Mouse (Mus musculus): Measurements from ENCODE around the gene Parvb.
A peak's percentile ranks its signal among the peaks of the same experiment; 100 is the strongest.

The Parvb gene

DNA sequence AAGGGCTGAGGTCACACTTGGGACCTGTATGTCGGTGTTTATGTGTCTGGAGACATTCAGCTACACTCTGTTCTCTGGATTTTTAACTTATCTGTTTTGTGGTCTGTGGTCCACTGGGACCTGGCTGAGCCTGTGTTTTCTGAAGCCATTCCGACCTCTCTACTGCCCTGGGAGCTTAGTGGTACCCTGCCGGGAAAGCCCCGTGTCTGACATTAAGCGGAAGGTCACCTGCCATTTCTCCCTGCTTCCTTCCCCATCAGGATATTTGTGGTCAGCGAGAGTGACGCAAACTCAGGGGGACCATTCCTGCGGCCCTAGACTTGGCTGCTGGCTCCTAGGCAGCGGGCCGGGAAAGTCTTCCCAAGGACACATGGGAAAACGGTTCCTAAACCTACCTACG, 61.7 kb downstream of the Parvb start:
- no peak for DNase-seq (ENCODE audit: low spot score in 2 of 2)

DNA sequence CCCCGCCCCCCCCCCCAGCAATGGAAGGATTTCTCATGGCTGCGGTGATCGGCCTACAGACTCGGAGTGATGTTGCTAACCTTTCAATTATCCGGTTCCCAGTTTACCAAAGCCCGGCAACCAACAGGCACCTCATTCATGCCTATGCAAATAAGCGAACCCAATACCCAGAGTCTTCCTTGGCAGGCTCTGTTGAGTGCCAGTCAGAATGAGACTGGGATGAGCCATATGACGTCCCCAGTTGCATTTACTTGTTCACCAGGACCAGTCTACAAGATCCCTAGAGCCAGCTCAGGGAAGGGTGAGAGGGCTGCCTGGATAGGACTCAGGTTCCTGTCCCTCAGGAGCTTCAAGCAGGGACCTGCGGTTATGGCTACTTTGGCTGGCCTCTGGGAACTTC, 62.5 kb downstream of the Parvb start:
- DNase-seq (ENCODE audit: low spot score in 2 of 2) = no peak

- DNase-seq (ENCODE audit: low spot score in 2 of 2) = no peak
Measured at GRCm38 (mm10) chr15:84295225-84295624, 63.4 kb downstream of the Parvb start.

DNA sequence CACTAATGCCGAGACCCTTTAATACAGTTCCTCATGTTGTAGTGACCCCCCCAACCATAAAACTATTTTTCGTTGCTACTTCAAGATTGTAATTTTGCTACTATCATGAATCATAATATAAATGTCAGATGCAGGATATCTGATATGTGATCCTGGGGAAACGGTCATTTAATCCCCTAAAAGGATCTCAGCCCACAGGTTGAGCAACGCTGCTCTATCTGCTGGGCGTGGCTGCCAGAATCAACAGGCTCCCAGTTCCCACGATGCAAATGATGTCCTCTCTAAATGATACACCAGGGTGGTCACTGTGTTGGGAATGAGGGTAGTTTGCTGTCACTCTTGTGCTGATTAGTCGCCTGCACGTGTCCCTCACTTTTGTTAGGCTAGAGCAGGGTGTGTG, 65.6 kb downstream of the Parvb start:
- DNase-seq (ENCODE audit: low spot score in 2 of 2) = no peak

DNA sequence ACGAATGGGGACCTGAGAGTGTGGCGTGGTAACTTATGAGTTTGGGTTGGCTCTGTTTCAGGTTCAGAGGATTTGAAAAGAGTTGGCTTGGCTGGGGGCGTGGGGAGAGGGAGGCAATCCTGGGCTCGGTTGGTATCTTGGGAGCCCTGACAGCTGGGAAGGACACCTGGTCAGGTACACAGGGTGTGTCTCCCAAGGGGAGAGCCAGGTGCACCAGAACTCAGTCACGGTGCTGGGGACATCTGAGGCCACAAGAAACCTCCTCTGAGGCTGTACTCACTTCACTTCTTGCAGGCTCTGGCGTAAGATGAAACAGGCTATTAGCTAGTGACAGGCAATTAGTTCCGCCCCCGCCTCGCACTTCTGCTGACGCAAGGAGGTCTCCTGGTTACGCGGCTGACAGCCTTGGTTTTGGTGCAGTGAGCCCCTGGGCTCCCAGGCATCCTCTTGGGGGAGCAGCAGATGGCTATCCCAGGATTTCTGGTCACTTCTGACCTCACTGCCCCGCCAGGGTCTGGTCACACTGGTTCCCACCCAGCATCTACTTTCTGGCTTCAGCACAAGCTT, 67.0 kb downstream of the Parvb start:
- DNase-seq (ENCODE audit: low spot score in 2 of 2) = peak; percentile 41 to 45

DNA sequence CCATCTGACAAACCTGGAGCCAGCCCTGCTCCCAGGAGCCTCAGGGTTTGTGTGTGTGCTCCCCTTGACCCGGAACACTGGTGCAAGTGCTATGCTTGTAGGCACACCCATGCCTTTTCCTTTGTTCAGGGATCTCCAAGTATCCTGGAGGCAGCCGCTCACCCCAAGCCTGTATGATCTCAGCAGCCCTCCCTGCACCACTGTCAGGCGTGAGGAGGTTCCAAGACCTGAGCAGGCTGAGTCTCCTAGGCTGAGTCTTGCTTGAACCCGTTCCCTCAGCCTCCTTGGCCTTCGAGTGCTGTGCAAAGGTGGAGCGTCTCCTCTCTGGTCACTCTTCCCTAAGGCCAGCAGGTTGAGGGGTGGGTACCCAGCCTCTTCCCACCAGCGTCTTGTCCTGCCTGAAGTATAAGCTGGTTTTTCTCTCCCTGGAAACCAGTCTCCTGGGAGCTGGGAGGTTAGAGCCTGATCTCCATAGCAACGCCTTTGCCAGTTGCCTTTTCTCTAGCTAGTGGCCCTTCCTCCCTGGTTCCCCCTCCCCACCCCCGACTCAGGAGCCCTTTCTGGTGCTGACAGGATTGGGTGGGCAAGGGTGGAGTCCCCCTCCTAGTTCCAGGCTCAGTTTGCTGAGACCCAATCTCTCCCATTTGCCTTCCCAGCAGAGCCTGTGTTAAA, 68.0 kb downstream of the Parvb start:
- no peak for DNase-seq (ENCODE audit: low spot score in 2 of 2)

DNA sequence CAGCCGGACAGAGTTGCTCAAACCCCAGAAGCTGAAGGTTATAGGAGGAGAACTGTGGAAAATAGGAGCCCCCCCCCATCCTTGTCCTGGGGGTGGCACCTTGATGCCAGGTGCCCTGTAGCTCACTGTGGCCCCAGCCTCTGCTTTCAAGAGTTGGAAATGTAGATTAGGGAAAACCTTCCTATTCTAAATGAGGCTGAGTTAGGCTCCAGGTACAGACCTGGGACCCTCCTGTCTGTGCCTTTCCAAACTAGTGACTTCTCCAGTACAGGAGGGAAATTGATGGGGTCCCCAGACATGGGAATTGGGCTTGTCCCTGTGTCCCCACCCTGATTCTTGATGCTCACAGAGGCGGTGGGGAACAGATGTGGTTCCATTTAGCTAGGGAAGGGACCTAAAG, 68.7 kb downstream of the Parvb start:
- no peak for DNase-seq (ENCODE audit: low spot score in 2 of 2)

DNA sequence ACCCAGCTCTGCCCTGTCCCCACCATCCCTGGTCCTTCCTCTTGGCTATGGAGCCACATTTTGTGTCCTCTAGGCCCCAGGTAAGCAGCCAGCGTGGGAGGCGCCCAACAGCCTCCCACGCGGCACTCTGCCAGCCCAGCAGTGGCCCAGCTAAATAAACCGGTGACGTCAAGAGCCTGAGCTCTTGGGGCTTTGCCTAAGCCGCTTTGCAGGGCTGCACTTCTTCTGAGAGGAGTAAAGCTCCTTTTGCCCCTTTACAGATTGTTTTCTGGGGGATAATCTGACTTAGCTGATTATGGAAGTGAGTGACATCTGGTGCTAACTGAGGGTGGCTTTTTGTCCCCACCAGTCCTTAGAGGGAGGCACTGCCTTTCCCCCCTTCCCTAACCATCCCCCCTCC, 69.2 kb downstream of the Parvb start:
- no peak for DNase-seq (ENCODE audit: low spot score in 2 of 2)

GRCm38 (mm10) chr15:84301641-84302420, 70.0 kb downstream of the Parvb start:
- DNase-seq (ENCODE audit: low spot score in 2 of 2) = no peak

GRCm38 (mm10) chr15:84303264-84303663, 71.4 kb downstream of the Parvb start:
- DNase-seq (ENCODE audit: low spot score in 2 of 2) = no peak

DNA sequence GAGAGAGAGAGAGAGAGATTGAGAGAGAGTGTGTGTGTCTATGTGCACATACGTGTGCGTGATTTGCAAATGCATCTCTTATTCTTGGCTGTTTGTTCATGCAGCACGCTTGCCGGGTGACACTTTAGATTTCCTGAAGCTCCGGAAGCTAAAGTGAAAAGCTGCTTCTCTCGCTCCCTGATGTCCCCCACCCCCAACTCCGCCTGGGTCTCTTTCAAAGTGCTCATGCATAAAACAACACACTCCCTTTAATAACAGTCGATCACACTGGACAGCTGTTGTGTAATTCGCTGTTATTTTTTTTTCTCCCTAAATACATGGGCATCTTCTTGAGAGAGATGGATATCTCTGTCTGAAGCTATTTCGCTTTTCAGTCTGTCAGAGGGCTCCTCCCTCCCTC, 73.5 kb downstream of the Parvb start:
- DNase-seq (ENCODE audit: low spot score in 2 of 2) = no peak

DNA sequence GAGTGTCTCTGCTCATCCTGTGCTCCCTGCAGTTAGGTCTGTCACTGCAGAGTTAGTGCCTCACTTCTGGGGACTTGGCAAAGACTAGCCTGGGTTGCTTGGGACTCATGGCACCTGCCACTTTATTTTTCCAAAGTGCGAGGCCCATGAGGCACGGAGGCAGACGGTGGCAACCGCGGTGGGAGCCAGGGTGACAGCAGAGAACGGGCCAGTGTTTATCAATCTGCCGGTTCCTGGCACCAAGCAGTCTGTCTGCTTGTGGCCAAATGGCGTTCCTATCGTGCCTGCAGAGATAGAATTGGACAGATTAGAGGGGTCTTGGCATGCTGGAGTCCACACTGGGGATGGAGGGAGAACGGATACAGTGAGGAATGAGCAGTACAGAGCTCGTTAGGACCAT, 78.4 kb downstream of the Parvb start:
- DNase-seq (ENCODE audit: low spot score in 2 of 2) = no peak

DNA sequence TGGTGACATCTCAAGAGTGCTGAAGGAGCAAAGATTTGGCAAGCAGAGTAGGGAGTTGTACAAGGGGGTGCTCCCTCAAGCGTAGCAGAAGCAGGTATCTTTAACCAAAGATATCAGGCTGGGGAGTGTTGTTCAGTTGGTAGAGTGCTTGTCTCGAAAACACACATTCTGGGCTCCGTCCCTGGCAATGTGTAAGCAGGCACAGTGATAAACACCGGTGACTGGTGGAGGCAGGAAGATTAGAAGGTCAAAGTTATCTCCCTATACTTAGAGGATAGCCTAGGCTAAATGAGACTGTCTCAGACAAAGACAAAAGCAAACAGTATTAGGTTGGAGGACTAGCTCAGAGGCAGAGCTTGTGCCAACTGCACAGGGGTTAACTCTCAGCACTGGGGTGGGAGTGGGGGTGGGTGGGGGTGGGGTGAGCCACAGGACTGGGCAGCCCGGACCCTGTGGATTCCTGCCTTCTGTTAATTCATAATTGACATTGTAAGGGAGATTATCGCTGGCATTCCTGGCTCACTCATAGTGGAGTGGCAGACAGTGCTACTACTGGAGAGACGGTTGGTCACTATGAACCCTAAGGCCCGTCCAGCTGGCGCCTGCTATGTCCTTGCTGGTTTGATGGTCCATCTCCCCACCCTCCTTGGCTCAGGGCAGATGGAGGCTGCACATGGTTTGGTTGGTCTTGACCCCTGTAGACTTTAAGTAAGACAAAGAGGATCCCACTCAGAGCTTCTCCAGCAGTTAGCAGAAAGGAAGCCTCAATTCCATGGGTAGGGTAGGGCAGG, 79.6 kb downstream of the Parvb start:
- DNase-seq (ENCODE audit: low spot score in 2 of 2) = peak in 1 of 2 experiments; percentile 26

GRCm38 (mm10) chr15:84312878-84313565, 81.2 kb downstream of the Parvb start:
- no peak for DNase-seq (ENCODE audit: low spot score in 2 of 2)

DNA sequence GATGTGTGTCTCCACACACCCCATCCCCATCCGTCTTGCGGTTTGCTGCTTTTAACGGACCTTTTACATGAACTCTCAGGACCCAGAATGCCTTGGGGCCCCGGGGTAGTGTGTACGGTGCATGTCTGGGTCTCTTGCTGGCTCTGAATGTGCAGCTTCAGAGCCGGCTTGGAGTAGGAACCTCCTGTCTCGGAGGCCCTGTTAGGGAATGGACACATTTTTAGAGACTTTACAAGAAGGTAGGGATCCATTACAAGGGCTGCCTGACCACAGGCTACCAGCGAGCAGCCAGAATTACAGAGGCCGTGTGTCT, 81.7 kb downstream of the Parvb start:
- DNase-seq (ENCODE audit: low spot score in 2 of 2) = peak; percentile 71 to 80

- DNase-seq (ENCODE audit: low spot score in 2 of 2) = no peak
Measured at GRCm38 (mm10) chr15:84314420-84315080, 82.7 kb downstream of the Parvb start.

GRCm38 (mm10) chr15:84315276-84316046, 83.6 kb downstream of the Parvb start:
- DNase-seq (ENCODE audit: low spot score in 2 of 2) = peak in 1 of 2 experiments; percentile 30

GRCm38 (mm10) chr15:84319393-84319792, 87.5 kb downstream of the Parvb start:
- no peak for DNase-seq (ENCODE audit: low spot score in 2 of 2)

DNA sequence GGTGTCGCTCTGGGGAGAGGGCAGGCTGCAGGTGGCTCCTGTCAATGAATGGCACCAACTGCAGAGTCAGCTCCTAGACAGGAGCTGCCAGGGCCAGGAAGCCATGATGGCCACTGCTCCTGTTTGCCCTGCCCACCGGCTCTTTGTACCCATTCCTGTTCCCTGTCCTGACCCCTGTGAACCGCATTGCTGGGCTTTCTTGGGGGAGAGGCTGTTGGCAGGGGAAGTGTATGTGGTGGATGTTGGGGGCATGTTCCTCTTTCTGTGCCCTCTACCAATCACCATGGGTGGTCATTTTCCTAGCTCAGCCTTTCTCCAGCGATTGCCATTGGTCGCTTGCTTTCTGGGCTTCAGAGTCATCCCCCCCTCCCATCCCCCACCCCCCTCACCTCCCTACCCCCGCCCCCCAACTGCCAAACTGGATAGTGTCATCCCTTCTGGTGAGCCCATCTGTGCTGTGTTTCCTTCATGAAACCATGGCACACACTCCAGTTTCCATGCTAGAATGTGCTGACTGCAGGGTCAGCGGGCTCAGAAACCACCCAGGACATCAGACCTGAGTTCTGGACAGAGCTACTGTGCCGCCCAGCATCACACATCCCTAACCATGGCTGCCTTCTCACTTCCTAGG, 89.8 kb downstream of the Parvb start:
- DNase-seq (ENCODE audit: low spot score in 2 of 2) = peak; percentile 23 to 52
